Mouse (Mus musculus) bone marrow, adult 2 months (tissue): ENCODE measurements around the gene Tmem256. TPM values are rescaled to one million over a fixed set of nuclear protein-coding genes. Genes with fewer than 3 reads are reported as not detected.

Experiments used
- H3K27ac ChIP-seq: fragments of 200-500 bp; 2 replicates; pipeline ENCODE4 v1.5.1; 2012; ENCODE audit warnings: low read depth, mild to moderate bottlenecking, control low read depth, inconsistent platforms, low read length; ENCODE audit not compliant: control insufficient read depth, poor library complexity, insufficient read depth
- H3K4me1 ChIP-seq: fragments of 200-500 bp; 2 replicates; pipeline ENCODE4 v1.6.1; 2011; ENCODE audit warnings: low read length; ENCODE audit not compliant: control insufficient read depth, insufficient read depth
- H3K4me3 ChIP-seq: fragments of 200-500 bp; replicated peaks from 2 replicates; pipeline ENCODE3; 2011; ENCODE audit warnings: mild to moderate bottlenecking, low read depth, low read length, control low read depth; ENCODE audit not compliant: control insufficient read depth
- CTCF ChIP-seq: fragments of 200-500 bp; IDR thresholded peaks from 2 replicates; pipeline ENCODE4 v1.5.1; 2011; ENCODE audit warnings: low read length, control low read depth; ENCODE audit not compliant: control insufficient read depth, insufficient read depth
- POLR2A ChIP-seq: fragments of 200-500 bp; IDR thresholded peaks from 2 replicates; pipeline ENCODE4 v1.6.1; 2011; ENCODE audit warnings: low read depth, mild to moderate bottlenecking, control low read depth, low read length, borderline replicate concordance; ENCODE audit not compliant: control insufficient read depth
- WGBS: fragments of 180-500 bp; shearing (Covaris S2); methylation state at CpG from one replicate; pipeline ENCODE4 v1.1.7; 2018; 5-methylcytosine and 5-hydroxymethylcytosine counted together
- polyA plus RNA-seq: library from polyadenylated mRNA; stranded (reverse); fragments of >200 nt; gene quantifications from 2 replicates; pipeline ENCODE4 v1.2.4, GENCODE M21; 2011; ENCODE audit warnings: low replicate concordance; ENCODE audit not compliant: missing spikeins, insufficient read depth, insufficient read length

Gene Tmem256
- polyA plus RNA-seq, 1 experiment = 202 TPM

DNA sequence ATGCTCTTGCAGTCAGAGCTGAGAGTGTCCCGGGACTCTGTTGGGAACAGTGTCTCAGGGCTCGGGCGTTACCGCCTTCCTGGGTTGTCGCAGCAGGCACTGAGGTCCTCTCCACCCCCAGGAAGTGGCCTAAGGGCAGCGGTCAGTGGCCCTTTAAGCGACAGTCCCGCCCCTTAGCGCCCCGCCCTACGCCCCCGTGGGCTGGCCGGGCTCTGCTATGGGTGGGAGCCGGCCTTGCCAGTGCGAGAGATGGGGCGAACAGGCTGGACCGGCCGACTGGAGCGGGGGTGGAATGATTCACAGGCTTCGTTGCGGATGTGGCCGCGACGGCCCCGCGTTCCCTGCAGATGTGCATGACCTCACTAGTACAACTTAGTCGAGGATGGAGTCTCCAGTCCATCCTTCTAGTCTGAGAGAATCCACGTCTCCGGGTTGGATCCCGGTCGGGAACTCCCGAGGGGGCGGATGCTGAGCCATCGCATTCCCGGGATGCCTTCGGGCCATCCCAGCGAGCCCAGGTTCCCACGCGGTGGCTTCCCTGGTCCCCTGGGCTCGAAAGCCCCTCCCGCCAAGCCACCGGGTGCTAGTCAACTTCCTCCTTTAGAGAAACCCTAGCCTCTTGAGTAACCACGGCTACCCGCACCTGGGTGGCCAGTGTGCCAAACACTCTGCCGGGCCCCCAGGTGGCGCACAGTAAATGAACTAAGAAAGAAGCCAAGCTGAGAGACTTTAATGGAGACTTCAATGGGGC is 42.7 kb downstream of the Tmem256 start, which contains the start of gene Kctd11:
Gene Kctd11 (minus strand): TSS at position 554 of the 751 bp plus-strand sequence.
- under 1% methylated on average over 46 of the region's 46 CpGs for WGBS
- TF ChIP-seq POLR2A = peak; percentile 73; the same call in 1 of the 2 replicates
- TF ChIP-seq CTCF = peak; percentile 44
- Histone ChIP-seq H3K4me3 (peak within 1 kb of the TSS; percentile 69), H3K27ac (peak within 1 kb of the TSS; percentile 93), H3K4me1 (peaks cover 4% of the 10 kb centered on the region)

DNA sequence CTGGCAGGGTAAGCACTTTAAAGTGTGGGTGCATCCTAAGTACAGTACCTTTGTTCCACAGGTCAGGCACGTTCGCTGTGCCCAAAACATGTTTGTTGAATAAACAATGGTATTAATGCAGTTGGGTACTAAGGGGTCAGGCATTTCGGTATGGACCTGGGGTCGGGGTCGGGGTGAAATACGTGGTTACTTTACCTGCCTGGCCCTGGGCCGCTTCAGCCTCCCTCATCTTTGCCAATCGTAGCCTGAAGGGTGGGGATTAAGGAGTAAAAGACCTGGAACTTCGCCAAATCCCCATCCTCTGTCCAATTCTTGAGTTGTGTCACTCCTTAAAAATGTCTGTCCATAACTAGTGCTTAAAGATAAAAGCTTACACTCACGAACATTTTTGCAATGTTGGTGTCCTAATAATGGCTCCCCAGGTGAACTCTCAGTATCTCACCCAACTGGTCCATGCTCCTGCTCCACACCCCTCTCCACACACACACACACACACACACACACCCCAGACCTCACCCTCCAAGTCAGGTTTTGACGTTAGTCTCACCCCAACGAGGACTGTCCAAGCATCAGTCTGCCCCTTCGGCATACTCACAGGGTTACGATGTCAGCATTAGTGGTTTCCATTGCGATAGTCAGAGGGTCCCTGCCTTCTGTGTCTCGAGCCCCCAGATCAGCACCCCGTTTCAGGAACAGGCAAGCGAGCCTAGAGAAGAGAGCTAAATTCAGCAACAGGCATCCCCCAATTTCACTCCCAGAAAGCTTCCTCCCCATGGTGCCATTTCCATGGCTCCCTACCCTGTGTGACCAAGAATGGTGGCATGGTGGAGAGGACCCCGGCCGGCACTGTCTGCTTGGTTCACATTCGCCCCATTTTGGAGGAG is 43.7 kb downstream of the Tmem256 start:
- 78% methylated on average over 21 of the region's 21 CpGs for WGBS

DNA sequence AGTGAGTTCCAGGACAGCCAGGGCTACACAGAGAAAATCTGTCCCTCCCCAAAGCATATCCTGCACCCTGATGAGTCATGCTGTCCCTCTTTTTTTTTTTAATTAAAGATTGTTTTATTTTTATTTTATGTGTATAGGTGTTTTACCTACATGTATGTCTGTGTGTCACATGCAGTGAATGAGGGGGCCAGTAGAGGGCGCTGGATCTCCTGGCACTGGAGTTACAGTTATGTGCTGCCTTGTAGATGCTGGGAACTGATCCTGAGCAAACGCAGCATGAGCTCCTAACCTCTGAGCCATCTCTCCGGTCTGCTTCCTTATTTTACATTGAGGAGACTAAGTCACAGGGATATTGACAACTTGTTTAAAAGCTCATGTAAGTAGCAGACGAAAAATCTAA is 44.8 kb downstream of the Tmem256 start:
- peaks cover 4% of the 10 kb centered on the region for H3K4me1 ChIP-seq
- TF ChIP-seq CTCF = peak; percentile 65
- no peak for TF ChIP-seq POLR2A
- WGBS = 80% methylated on average over 4 of the region's 4 CpGs
- H3K27ac ChIP-seq = no peak overlapping the region
- H3K4me3 ChIP-seq = no peak overlapping the region

More for the DNA sequence above, 43.7 kb downstream of the Tmem256 start:
- TF ChIP-seq CTCF (no peak), POLR2A (no peak)
- H3K27ac ChIP-seq = peak overlapping the region; percentile 93
- H3K4me1 ChIP-seq = peaks cover 4% of the 10 kb centered on the region
- H3K4me3 ChIP-seq = no peak overlapping the region

DNA sequence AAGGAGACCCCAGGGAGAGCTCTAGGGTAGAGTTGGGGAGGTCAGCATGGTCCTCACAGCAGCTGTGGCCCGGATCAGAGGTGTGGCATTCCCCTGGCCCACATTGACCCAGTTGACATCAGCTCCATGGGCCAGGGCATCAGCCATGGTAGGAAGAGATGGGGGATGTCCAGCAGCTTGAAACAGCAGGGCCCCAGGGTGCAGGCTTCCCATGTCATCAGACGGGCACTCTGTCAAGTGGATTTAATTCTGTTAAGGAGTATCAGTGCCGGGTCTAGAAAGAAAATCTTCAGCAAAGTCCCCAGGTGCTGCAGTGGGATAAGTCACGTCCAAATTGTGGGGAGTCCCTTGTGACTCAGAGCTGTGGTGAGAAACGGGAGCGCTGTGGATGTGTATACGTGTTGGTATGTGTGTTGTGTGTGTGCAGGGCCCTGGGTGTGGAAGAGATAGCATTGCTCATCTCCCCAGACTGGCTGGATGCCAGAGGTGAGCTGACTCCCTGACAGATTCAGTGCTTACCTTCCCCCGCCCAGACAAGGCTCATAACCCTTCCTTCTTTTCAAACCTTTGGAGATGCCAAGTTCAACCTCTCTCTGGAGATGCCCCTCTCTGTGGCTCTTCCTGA is 45.3 kb downstream of the Tmem256 start:
- TF ChIP-seq CTCF (no peak), POLR2A (no peak)
- 66% methylated on average over 8 of the region's 8 CpGs for WGBS
- H3K4me3 ChIP-seq = no peak overlapping the region
- H3K4me1 ChIP-seq = peaks cover 4% of the 10 kb centered on the region
- H3K27ac ChIP-seq = no peak overlapping the region

DNA sequence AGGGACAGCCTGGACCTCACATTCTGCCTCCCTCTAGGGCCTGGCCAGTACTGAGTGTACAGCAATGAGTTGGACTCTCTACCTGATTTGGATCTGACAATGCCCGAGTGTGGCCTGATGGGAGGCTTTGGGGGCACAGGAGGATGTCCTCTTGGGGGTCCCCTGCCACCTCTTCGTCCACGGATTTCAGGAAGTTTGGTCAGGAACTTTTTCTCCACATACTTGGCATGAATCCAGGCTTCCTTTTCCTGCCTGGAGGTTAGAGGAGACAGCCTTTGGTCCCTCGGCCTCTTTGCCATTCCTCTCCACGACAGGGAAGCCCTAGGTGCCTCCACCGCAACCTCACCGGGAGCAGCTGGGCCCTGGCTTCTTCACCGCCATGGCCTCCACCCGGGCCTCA is 45.9 kb downstream of the Tmem256 start:
- Histone ChIP-seq H3K4me1 (peaks cover 4% of the 10 kb centered on the region; the same call in 1 of the 2 replicates), H3K27ac (no peak overlapping the region)
- WGBS = 64% methylated on average over 9 of the region's 9 CpGs

DNA sequence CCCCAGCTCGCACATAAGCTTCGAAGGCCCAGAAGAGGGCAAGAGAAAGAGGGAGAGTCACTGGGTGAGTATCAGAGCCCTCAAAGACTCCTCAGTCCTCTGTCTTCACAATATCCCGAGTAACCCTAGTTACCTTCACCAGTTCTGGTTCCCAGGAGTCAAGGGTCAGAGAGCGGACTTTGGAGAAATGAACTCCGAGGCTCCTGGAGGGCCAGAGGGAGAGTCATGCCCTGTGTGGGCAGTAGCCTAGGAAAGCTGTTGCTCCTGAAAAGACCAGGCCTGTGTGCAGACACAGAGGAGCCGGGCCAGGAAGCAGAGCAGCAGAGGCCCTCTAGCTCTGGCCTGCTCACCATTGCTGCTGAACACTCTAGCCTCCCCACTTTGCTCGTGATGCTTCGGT is 46.3 kb downstream of the Tmem256 start:
- 88% methylated on average over 8 of the region's 8 CpGs for WGBS

More for the DNA sequence above, 45.9 kb downstream of the Tmem256 start:
- H3K4me3 ChIP-seq = no peak overlapping the region
- no peak for TF ChIP-seq POLR2A
- no peak for TF ChIP-seq CTCF

DNA sequence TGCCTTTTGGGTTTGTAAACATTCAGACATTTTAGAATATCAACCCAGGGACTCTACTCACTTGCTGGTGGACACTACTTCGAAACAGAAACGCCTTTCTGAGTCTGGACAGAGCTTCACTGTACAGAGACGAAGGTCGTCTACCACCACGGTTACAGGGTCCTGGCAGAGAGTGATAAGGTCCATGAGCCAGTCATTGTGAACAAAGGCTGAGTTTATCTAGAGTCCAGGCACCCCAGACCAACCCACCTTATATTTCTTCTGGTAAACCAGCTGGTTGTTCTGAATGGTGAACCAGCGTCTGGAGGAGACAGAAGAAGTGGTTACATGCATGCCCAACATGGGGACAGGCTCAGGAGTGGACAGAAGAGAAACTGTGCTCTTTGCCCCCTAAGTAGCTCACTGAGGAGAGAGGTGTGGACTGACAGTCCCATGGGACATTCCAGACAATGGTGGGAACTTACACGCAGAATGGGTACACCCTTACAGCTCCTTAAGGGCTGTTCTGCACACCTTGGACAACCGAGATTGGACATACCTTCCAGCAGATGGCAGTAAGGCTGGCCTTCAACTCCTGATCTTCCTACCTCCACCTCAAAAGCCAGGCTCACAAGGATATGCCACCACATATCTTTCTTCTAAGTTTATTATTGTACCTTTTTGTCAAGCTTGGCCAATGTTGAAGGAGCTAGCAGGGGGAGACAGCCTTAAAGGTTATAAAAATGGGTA is 48.8 kb downstream of the Tmem256 start:
- TF ChIP-seq CTCF (peak; percentile 47), POLR2A (no peak)
- H3K4me3 ChIP-seq = no peak overlapping the region
- H3K4me1 ChIP-seq = peaks cover 3% of the 10 kb centered on the region; the same call in 1 of the 2 replicates
- 64% methylated on average over 8 of the region's 8 CpGs for WGBS
- no peak overlapping the region for H3K27ac ChIP-seq

More for the DNA sequence above, 46.3 kb downstream of the Tmem256 start:
- Histone ChIP-seq H3K4me3 (no peak overlapping the region), H3K4me1 (peaks cover 4% of the 10 kb centered on the region; the same call in 1 of the 2 replicates), H3K27ac (no peak overlapping the region)
- TF ChIP-seq POLR2A = no peak
- TF ChIP-seq CTCF = no peak

Other genes starting within 250 kb of the Tmem256 start
- 12.1 and 16.9 TPM in 2 replicates for gene Atp1b2, start 232.6 kb upstream of the Tmem256 start, polyA plus RNA-seq
- not detected in 2 replicates for gene Shbg, start 220.6 kb upstream of the Tmem256 start, polyA plus RNA-seq
- gene Sat2, start 216.5 kb upstream of the Tmem256 start, polyA plus RNA-seq = 1.4 and 2.4 TPM in 2 replicates
- gene Fxr2, start 205.5 kb upstream of the Tmem256 start, polyA plus RNA-seq = 32.3 and 66.3 TPM in 2 replicates
- not detected in 2 replicates for gene Sox15, start 183.2 kb upstream of the Tmem256 start, polyA plus RNA-seq
- 62.4 and 109 TPM in 2 replicates for gene Mpdu1, start 175.9 kb upstream of the Tmem256 start, polyA plus RNA-seq
- gene Cd68, start 172.4 kb upstream of the Tmem256 start, polyA plus RNA-seq = 28.0 and 51.6 TPM in 2 replicates
- 268 and 540 TPM in 2 replicates for gene Eif4a1, start 166.1 kb upstream of the Tmem256 start, polyA plus RNA-seq
- gene Senp3, start 156.4 kb upstream of the Tmem256 start, polyA plus RNA-seq = 46.3 and 67.8 TPM in 2 replicates
- gene Tnfsf13, start 152.7 kb upstream of the Tmem256 start, polyA plus RNA-seq = 2.3 and 3.1 TPM in 2 replicates
- 4.2 and 7.1 TPM in 2 replicates for gene Tnfsf12, start 142.7 kb upstream of the Tmem256 start, polyA plus RNA-seq
- gene Tnfsfm13, start 142.4 kb upstream of the Tmem256 start, polyA plus RNA-seq = 7.6 and 17.0 TPM in 2 replicates
- gene Polr2a, start 79.9 kb upstream of the Tmem256 start, polyA plus RNA-seq = 28.8 and 49.2 TPM in 2 replicates
- gene Slc35g3, start 76.5 kb upstream of the Tmem256 start, polyA plus RNA-seq = not detected in 2 replicates
- 8.4 and 13.8 TPM in 2 replicates for gene Zbtb4, start 72.6 kb upstream of the Tmem256 start, polyA plus RNA-seq
- 1.8 and 3.5 TPM in 2 replicates for gene Chrnb1, start 42.6 kb upstream of the Tmem256 start, polyA plus RNA-seq
- 0.32 and 1.00 TPM in 2 replicates for gene Fgf11, start 36.7 kb upstream of the Tmem256 start, polyA plus RNA-seq
- not detected in 2 replicates for gene Tmem102, start 32.9 kb upstream of the Tmem256 start, polyA plus RNA-seq
- not detected in 2 replicates for gene Gm39566, start 23.2 kb upstream of the Tmem256 start, polyA plus RNA-seq
- not detected in 2 replicates for gene Spem2, start 20.0 kb upstream of the Tmem256 start, polyA plus RNA-seq
- not detected in 2 replicates for gene Spem1, start 16.3 kb upstream of the Tmem256 start, polyA plus RNA-seq
- gene Nlgn2, start 730 bp upstream of the Tmem256 start, polyA plus RNA-seq = 5.3 and 6.0 TPM in 2 replicates
- gene Plscr3, start 7.9 kb downstream of the Tmem256 start, polyA plus RNA-seq = 38.3 and 50.9 TPM in 2 replicates
- 2.9 and 5.4 TPM in 2 replicates for gene Tnk1, start 20.2 kb downstream of the Tmem256 start, polyA plus RNA-seq
- not detected in 2 replicates for gene Tmem95, start 39.5 kb downstream of the Tmem256 start, polyA plus RNA-seq
- gene Kctd11, start 42.9 kb downstream of the Tmem256 start, polyA plus RNA-seq = 1.8 and 3.6 TPM in 2 replicates
- gene Acap1, start 57.0 kb downstream of the Tmem256 start, polyA plus RNA-seq = 63.5 and 179 TPM in 2 replicates
- 2.7 and 5.6 TPM in 2 replicates for gene 2810408A11Rik, start 62.5 kb downstream of the Tmem256 start, polyA plus RNA-seq
- 25.7 and 38.2 TPM in 2 replicates for gene Neurl4, start 62.6 kb downstream of the Tmem256 start, polyA plus RNA-seq
- 120 and 203 TPM in 2 replicates for gene Gps2, start 75.4 kb downstream of the Tmem256 start, polyA plus RNA-seq
- gene Eif5a, start 83.4 kb downstream of the Tmem256 start, polyA plus RNA-seq = 378 and 387 TPM in 2 replicates
- 1.2 and 1.5 TPM in 2 replicates for gene Ybx2, start 97.3 kb downstream of the Tmem256 start, polyA plus RNA-seq
- 24.5 and 32.2 TPM in 2 replicates for gene Slc2a4, start 109.7 kb downstream of the Tmem256 start, polyA plus RNA-seq
- gene Cldn7, start 126.3 kb downstream of the Tmem256 start, polyA plus RNA-seq = not detected in 2 replicates
- gene Ctdnep1, start 142.6 kb downstream of the Tmem256 start, polyA plus RNA-seq = 42.5 and 60.6 TPM in 2 replicates
- 27.2 and 50.6 TPM in 2 replicates for gene Elp5, start 144.0 kb downstream of the Tmem256 start, polyA plus RNA-seq
- gene Gabarap, start 152.6 kb downstream of the Tmem256 start, polyA plus RNA-seq = 204 and 443 TPM in 2 replicates
- gene Phf23, start 157.3 kb downstream of the Tmem256 start, polyA plus RNA-seq = 26.8 and 72.4 TPM in 2 replicates
- gene Dvl2, start 162.1 kb downstream of the Tmem256 start, polyA plus RNA-seq = 4.4 and 12.8 TPM in 2 replicates
- 26.3 and 28.9 TPM in 2 replicates for gene Acadvl, start 176.9 kb downstream of the Tmem256 start, polyA plus RNA-seq
- gene Dlg4, start 178.4 kb downstream of the Tmem256 start, polyA plus RNA-seq = 5.4 and 19.4 TPM in 2 replicates
- 1.4 and 3.5 TPM in 2 replicates for gene Asgr1, start 215.6 kb downstream of the Tmem256 start, polyA plus RNA-seq